ENCODE assay signal across 14 mouse cellular contexts in the genomic region with DNA sequence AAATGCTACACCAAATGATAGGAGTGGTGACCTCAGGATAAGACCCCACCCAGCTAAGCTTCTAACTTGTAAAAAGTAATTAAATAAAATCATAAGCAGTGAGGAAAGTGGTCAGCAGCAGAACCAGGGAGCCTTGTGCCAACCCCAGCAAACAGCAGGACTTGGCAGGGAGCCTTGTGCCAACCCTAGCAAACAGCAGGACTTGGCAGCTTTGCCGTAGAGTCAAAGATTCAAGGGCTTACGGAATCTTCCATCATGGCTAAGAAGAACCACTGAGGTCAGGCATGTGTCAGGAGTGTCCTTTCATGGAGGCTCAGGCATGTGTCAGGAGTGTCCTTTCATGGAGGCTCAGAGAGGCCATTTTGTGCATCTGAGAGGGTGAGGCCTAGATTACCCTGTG. TPM values are rescaled to one million over a fixed set of nuclear protein-coding genes. Genes with fewer than 3 reads are reported as not detected.
A peak's percentile ranks its signal among the peaks of the same experiment; 100 is the strongest.
DNase-seq lines count a peak whose midpoint lies in the region; ATAC-seq and TF ChIP-seq lines count a peak whose summit lies in the region.
"Had no signal": no experiment of that assay in that cellular context is flagged by ENCODE, and none has a peak within 500 bp of the region (broad histone marks: within the 10 kb centered on the region; RNA-seq: fewer than 3 reads in every experiment).

No protein-coding gene starts in this region.

- TF ChIP-seq CTCF in liver, adult 2 months (IDR thresholded peaks at IDR 0.05; ENCODE audit: low read depth, low read length) = no peak

- ATAC-seq in forebrain, embryonic 14.5 days = no peak

- peak; percentile 41 to 47 for DNase-seq in heart, adult 18-20 months
- DNase-seq in heart, postnatal 25 days (ENCODE audit: low spot score) = no peak
- peak; percentile 78 for DNase-seq in liver, adult 2 months (ENCODE audit: extremely low read depth, low read depth, low spot score)
- DNase-seq in liver = no peak
- DNase-seq in adipocyte (ENCODE audit: low spot score) = peak; percentile 69
- DNase-seq in cerebellum, adult 9-10 months = peak; percentile 46
- DNase-seq in forebrain, embryonic 14.5 days (ENCODE audit: low spot score) = no peak
- DNase-seq in urinary bladder, adult 18-20 months (ENCODE audit: low spot score in 2 of 2) = no peak
- DNase-seq: embryo, embryonic 11 days; gastrocnemius, adult 2 months; kidney, adult 18-20 months; right cerebral cortex, postnatal 14 days had no signal

- no peak overlapping the region for H3K27ac ChIP-seq in liver, adult 2 months (replicated peaks; ENCODE audit: insufficient read depth, low read depth, low read length)
- H3K27ac ChIP-seq in forebrain, embryonic 14.5 days (ENCODE audit: low read depth, low read length) = no peak overlapping the region
- H3K27ac ChIP-seq: gastrocnemius, adult 2 months; limb, embryonic 15.5 days had no signal

- no peaks in the 10 kb centered on the region for H3K36me3 ChIP-seq in liver, adult 2 months (ENCODE audit: control insufficient read depth, insufficient read depth, low read length)
- no peaks in the 10 kb centered on the region for H3K36me3 ChIP-seq in forebrain, embryonic 14.5 days (ENCODE audit: control insufficient read depth, insufficient read depth, low read length)
- H3K36me3 ChIP-seq: limb, embryonic 15.5 days had no signal

- H3K4me1 ChIP-seq in liver, adult 2 months (ENCODE audit: control insufficient read depth, insufficient read depth, low read length) = no peaks in the 10 kb centered on the region
- no peaks in the 10 kb centered on the region for H3K4me1 ChIP-seq in forebrain, embryonic 14.5 days (ENCODE audit: control insufficient read depth, insufficient read depth, low read length)
- H3K4me1 ChIP-seq: limb, embryonic 15.5 days; megakaryocyte, embryonic 14.5 days had no signal

- no peak overlapping the region for H3K4me3 ChIP-seq in liver, adult 2 months (ENCODE audit: insufficient read depth, low read depth, low read length)
- no peak overlapping the region for H3K4me3 ChIP-seq in forebrain, embryonic 14.5 days (ENCODE audit: low read depth, low read length)
- H3K4me3 ChIP-seq: gastrocnemius, adult 2 months; limb, embryonic 15.5 days; megakaryocyte, embryonic 14.5 days had no signal

- no peak overlapping the region for H3K4me2 ChIP-seq in forebrain, embryonic 14.5 days (ENCODE audit: low read length)
- H3K4me2 ChIP-seq: limb, embryonic 15.5 days had no signal

- intact Hi-C loops in heart, postnatal 25 days (cut with DNase I) = no loop called here

- WGBS in liver, adult 2 months = 16% methylated on average over 2 of the region's 2 CpGs
- WGBS in forebrain, embryonic 14.5 days = 80% methylated on average over 2 of the region's 2 CpGs

- TF ChIP-seq POLR2A in liver, adult 2 months (IDR thresholded peaks at IDR 0.05; ENCODE audit: extremely low read depth, insufficient read depth, low read length) = no peak

- H3K27me3 ChIP-seq in liver, adult 2 months (ENCODE audit: control insufficient read depth, insufficient read depth, low read length) = no peaks in the 10 kb centered on the region
- no peaks in the 10 kb centered on the region for H3K27me3 ChIP-seq in forebrain, embryonic 14.5 days (replicated peaks; ENCODE audit: control insufficient read depth, insufficient read depth, low read length)
- H3K27me3 ChIP-seq: limb, embryonic 15.5 days had no signal

- no peaks in the 10 kb centered on the region for H3K9me3 ChIP-seq in forebrain, embryonic 14.5 days (replicated peaks; ENCODE audit: control insufficient read depth, low read length)
- H3K9me3 ChIP-seq: limb, embryonic 15.5 days; megakaryocyte, embryonic 14.5 days had no signal

- no peaks in the 10 kb centered on the region for H3K79me2 ChIP-seq in liver, adult 2 months (ENCODE audit: control insufficient read depth, insufficient read depth, low read length)

- H3K9ac ChIP-seq in liver, adult 2 months (ENCODE audit: low read depth, low read length) = no peak overlapping the region
- H3K9ac ChIP-seq in forebrain, embryonic 14.5 days (ENCODE audit: low read length) = no peak overlapping the region
- H3K9ac ChIP-seq: limb, embryonic 15.5 days had no signal

RNA-seq across cellular contexts. Expression of a gene that starts 7.6 kb away (rescaled TPM):
- total RNA-seq in heart, adult 18-20 months (2021) = 10 to 100 TPM in 1 of 2 experiments, 1 to 10 TPM in 1; 9.4 to 10.3 TPM
- total RNA-seq in heart, postnatal 25 days (2021) = 10 to 100 TPM; 10.1 TPM
- 13.0 and 13.5 TPM in 2 replicates for total RNA-seq in liver, adult 2 months (2014; rRNA removed)
- 7.4 and 8.9 TPM in 2 replicates for polyA plus RNA-seq in liver, adult 2 months (2012; rRNA removed)
- polyA plus RNA-seq in forebrain, embryonic 14.5 days (2014; fragmentation: Nextera tagmentation; extraction: Ambion mirVana) = 17.7 and 22.6 TPM in 2 replicates

Comparison
In these comparisons a context has a peak if more than half of its experiments do, and no peak if none do; other contexts are left out.
1. DNase-seq: peak in heart, adult 18-20 months (2 of 2), liver, adult 2 months (single experiment), adipocyte (single experiment) and cerebellum, adult 9-10 months (single experiment); none in heart, postnatal 25 days (single experiment), liver (single experiment), forebrain, embryonic 14.5 days (single experiment) and urinary bladder, adult 18-20 months (0 of 2).